Mouse (Mus musculus): ENCODE data around the gene H2-Ob. TPM values are rescaled to one million over a fixed set of nuclear protein-coding genes. Genes with fewer than 3 reads are reported as not detected.

The H2-Ob gene
- polyA plus RNA-seq, 1 experiment from 2014 or later = 0.33 TPM

GRCm38 (mm10) chr17:34263068-34263467 lies 24.4 kb downstream of the H2-Ob start:
- H3K36me3 ChIP-seq (ENCODE audit: control insufficient read depth, insufficient read depth, low read length) = no peaks in the 10 kb centered on the region
- no peak overlapping the region for H3K27ac ChIP-seq (ENCODE audit: low read depth, low read length)
- H3K9me3 ChIP-seq (ENCODE audit: control insufficient read depth, low read length) = no peaks in the 10 kb centered on the region
- ATAC-seq = peak; percentile 83
- no peaks in the 10 kb centered on the region for H3K27me3 ChIP-seq (replicated peaks; ENCODE audit: control insufficient read depth, insufficient read depth, low read length)
- H3K4me1 ChIP-seq (ENCODE audit: control insufficient read depth, insufficient read depth, low read depth, low read length) = peaks cover 10% of the 10 kb centered on the region
- peak overlapping the region; percentile 36; the same call in 1 of the 2 replicates for H3K9ac ChIP-seq (ENCODE audit: low read depth, low read length)
- 0% methylated on average over 8 of the region's 8 CpGs for WGBS
- peak overlapping the region; percentile 45 for H3K4me3 ChIP-seq (ENCODE audit: low read length)
- H3K4me2 ChIP-seq (ENCODE audit: low read length) = peak overlapping the region; percentile 95

- Histone ChIP-seq H3K27me3 (replicated peaks; ENCODE audit: control insufficient read depth, insufficient read depth, low read length) (no peaks in the 10 kb centered on the region), H3K4me2 (ENCODE audit: low read length) (peak overlapping the region; percentile 95), H3K4me1 (ENCODE audit: control insufficient read depth, insufficient read depth, low read depth, low read length) (peaks cover 10% of the 10 kb centered on the region), H3K4me3 (ENCODE audit: low read length) (peak overlapping the region; percentile 53), H3K9ac (ENCODE audit: low read depth, low read length) (no peak overlapping the region), H3K36me3 (ENCODE audit: control insufficient read depth, insufficient read depth, low read length) (no peaks in the 10 kb centered on the region), H3K27ac (ENCODE audit: low read depth, low read length) (no peak overlapping the region), H3K9me3 (ENCODE audit: control insufficient read depth, low read length) (no peaks in the 10 kb centered on the region)
- no peak for ATAC-seq
- WGBS = 4% methylated on average over 14 of the region's 14 CpGs
Measured at GRCm38 (mm10) chr17:34263811-34264371, 25.2 kb downstream of the H2-Ob start.

GRCm38 (mm10) chr17:34264452-34265351 lies 26.0 kb downstream of the H2-Ob start:
- whole genome bisulfite sequencing = 2% methylated on average over 78 of the region's 93 CpGs
- no peak for ATAC-seq

GRCm38 (mm10) chr17:34268262-34268661 lies 29.6 kb downstream of the H2-Ob start:
- H3K4me3 ChIP-seq (ENCODE audit: low read length) = no peak overlapping the region
- no peak overlapping the region for H3K27ac ChIP-seq (ENCODE audit: low read depth, low read length)
- H3K4me2 ChIP-seq (ENCODE audit: low read length) = no peak overlapping the region
- no peaks in the 10 kb centered on the region for H3K9me3 ChIP-seq (ENCODE audit: control insufficient read depth, low read length)
- H3K9ac ChIP-seq (ENCODE audit: low read depth, low read length) = no peak overlapping the region
- ATAC-seq = no peak
- H3K36me3 ChIP-seq (ENCODE audit: control insufficient read depth, insufficient read depth, low read length) = no peaks in the 10 kb centered on the region
- WGBS = 77% methylated on average over 2 of the region's 2 CpGs
- peaks cover 10% of the 10 kb centered on the region for H3K4me1 ChIP-seq (ENCODE audit: control insufficient read depth, insufficient read depth, low read depth, low read length)
- no peaks in the 10 kb centered on the region for H3K27me3 ChIP-seq (replicated peaks; ENCODE audit: control insufficient read depth, insufficient read depth, low read length)

More at GRCm38 (mm10) chr17:34264452-34265351, 26.0 kb downstream of the H2-Ob start:
- H3K9ac ChIP-seq (ENCODE audit: low read depth, low read length) = peak overlapping the region; percentile 58
- no peak overlapping the region for H3K27ac ChIP-seq (ENCODE audit: low read depth, low read length)
- H3K9me3 ChIP-seq (ENCODE audit: control insufficient read depth, low read length) = no peaks in the 10 kb centered on the region
- H3K4me3 ChIP-seq (ENCODE audit: low read length) = peak overlapping the region; percentile 53
- H3K27me3 ChIP-seq (replicated peaks; ENCODE audit: control insufficient read depth, insufficient read depth, low read length) = no peaks in the 10 kb centered on the region
- H3K4me2 ChIP-seq (ENCODE audit: low read length) = peak overlapping the region; percentile 95
- H3K4me1 ChIP-seq (ENCODE audit: control insufficient read depth, insufficient read depth, low read depth, low read length) = peaks cover 10% of the 10 kb centered on the region
- H3K36me3 ChIP-seq (ENCODE audit: control insufficient read depth, insufficient read depth, low read length) = no peaks in the 10 kb centered on the region

- no peaks in the 10 kb centered on the region for H3K9me3 ChIP-seq (ENCODE audit: control insufficient read depth, low read length)
- no peak overlapping the region for H3K4me3 ChIP-seq (ENCODE audit: low read length)
- no peaks in the 10 kb centered on the region for H3K36me3 ChIP-seq (ENCODE audit: control insufficient read depth, insufficient read depth, low read length)
- no peak overlapping the region for H3K9ac ChIP-seq (ENCODE audit: low read depth, low read length)
- no peaks in the 10 kb centered on the region for H3K27me3 ChIP-seq (replicated peaks; ENCODE audit: control insufficient read depth, insufficient read depth, low read length)
- 89% methylated on average over 2 of the region's 2 CpGs for WGBS
- peaks cover 7% of the 10 kb centered on the region for H3K4me1 ChIP-seq (ENCODE audit: control insufficient read depth, insufficient read depth, low read depth, low read length)
- ATAC-seq = no peak
- H3K27ac ChIP-seq (ENCODE audit: low read depth, low read length) = no peak overlapping the region
- no peak overlapping the region for H3K4me2 ChIP-seq (ENCODE audit: low read length)
Measured at GRCm38 (mm10) chr17:34268748-34269147, 30.0 kb downstream of the H2-Ob start.

GRCm38 (mm10) chr17:34269817-34270216 lies 31.1 kb downstream of the H2-Ob start:
- peaks cover 4% of the 10 kb centered on the region; the same call in 1 of the 2 replicates for H3K4me1 ChIP-seq (ENCODE audit: control insufficient read depth, insufficient read depth, low read depth, low read length)
- H3K4me2 ChIP-seq (ENCODE audit: low read length) = no peak overlapping the region
- H3K9ac ChIP-seq (ENCODE audit: low read depth, low read length) = no peak overlapping the region
- no peak overlapping the region for H3K4me3 ChIP-seq (ENCODE audit: low read length)
- no peaks in the 10 kb centered on the region for H3K9me3 ChIP-seq (ENCODE audit: control insufficient read depth, low read length)
- WGBS = 81% methylated on average over 4 of the region's 4 CpGs
- H3K36me3 ChIP-seq (ENCODE audit: control insufficient read depth, insufficient read depth, low read length) = no peaks in the 10 kb centered on the region
- H3K27ac ChIP-seq (ENCODE audit: low read depth, low read length) = no peak overlapping the region
- no peaks in the 10 kb centered on the region for H3K27me3 ChIP-seq (replicated peaks; ENCODE audit: control insufficient read depth, insufficient read depth, low read length)
- ATAC-seq = no peak

GRCm38 (mm10) chr17:34270230-34270629 lies 31.5 kb downstream of the H2-Ob start:
- H3K27me3 ChIP-seq (replicated peaks; ENCODE audit: control insufficient read depth, insufficient read depth, low read length) = no peaks in the 10 kb centered on the region
- H3K27ac ChIP-seq (ENCODE audit: low read depth, low read length) = no peak overlapping the region
- no peaks in the 10 kb centered on the region for H3K36me3 ChIP-seq (ENCODE audit: control insufficient read depth, insufficient read depth, low read length)
- H3K9me3 ChIP-seq (ENCODE audit: control insufficient read depth, low read length) = no peaks in the 10 kb centered on the region
- no peak overlapping the region for H3K9ac ChIP-seq (ENCODE audit: low read depth, low read length)
- H3K4me3 ChIP-seq (ENCODE audit: low read length) = no peak overlapping the region
- WGBS = 90% methylated on average over 2 of the region's 2 CpGs
- H3K4me1 ChIP-seq (ENCODE audit: control insufficient read depth, insufficient read depth, low read depth, low read length) = no peaks in the 10 kb centered on the region; the same call in 1 of the 2 replicates
- no peak overlapping the region for H3K4me2 ChIP-seq (ENCODE audit: low read length)
- ATAC-seq = no peak

GRCm38 (mm10) chr17:34270940-34271339 lies 32.2 kb downstream of the H2-Ob start:
- Histone ChIP-seq H3K4me2 (ENCODE audit: low read length) (no peak overlapping the region), H3K4me3 (ENCODE audit: low read length) (no peak overlapping the region), H3K36me3 (ENCODE audit: control insufficient read depth, insufficient read depth, low read length) (no peaks in the 10 kb centered on the region), H3K27ac (ENCODE audit: low read depth, low read length) (no peak overlapping the region), H3K4me1 (ENCODE audit: control insufficient read depth, insufficient read depth, low read depth, low read length) (no peaks in the 10 kb centered on the region), H3K27me3 (replicated peaks; ENCODE audit: control insufficient read depth, insufficient read depth, low read length) (no peaks in the 10 kb centered on the region), H3K9me3 (ENCODE audit: control insufficient read depth, low read length) (no peaks in the 10 kb centered on the region), H3K9ac (ENCODE audit: low read depth, low read length) (no peak overlapping the region)
- ATAC-seq = no peak
- WGBS = 77% methylated on average over 2 of the region's 2 CpGs

GRCm38 (mm10) chr17:34272102-34272501 lies 33.4 kb downstream of the H2-Ob start:
- no peaks in the 10 kb centered on the region for H3K27me3 ChIP-seq (replicated peaks; ENCODE audit: control insufficient read depth, insufficient read depth, low read length)
- WGBS = 90% methylated on average over 1 of the region's 1 CpGs
- no peaks in the 10 kb centered on the region for H3K36me3 ChIP-seq (ENCODE audit: control insufficient read depth, insufficient read depth, low read length)
- H3K9ac ChIP-seq (ENCODE audit: low read depth, low read length) = no peak overlapping the region
- no peak overlapping the region for H3K4me3 ChIP-seq (ENCODE audit: low read length)
- H3K27ac ChIP-seq (ENCODE audit: low read depth, low read length) = no peak overlapping the region
- no peaks in the 10 kb centered on the region for H3K4me1 ChIP-seq (ENCODE audit: control insufficient read depth, insufficient read depth, low read depth, low read length)
- peaks cover 2% of the 10 kb centered on the region; the same call in 1 of the 2 replicates for H3K9me3 ChIP-seq (ENCODE audit: control insufficient read depth, low read length)
- no peak overlapping the region for H3K4me2 ChIP-seq (ENCODE audit: low read length)
- ATAC-seq = no peak
